Mouse (Mus musculus): ENCODE measurements around the gene Cpvl.

Gene Cpvl

GRCm38 (mm10) chr6:53929858-53930257 lies 48.6 kb downstream of the Cpvl start:
- DNase-seq, result no peak

GRCm38 (mm10) chr6:53926197-53926596 lies 52.3 kb downstream of the Cpvl start:
- no peak for DNase-seq

GRCm38 (mm10) chr6:53925192-53925591 lies 53.3 kb downstream of the Cpvl start:
- no peak for DNase-seq

- DNase-seq, result no peak
These were observed 58.4 kb downstream of the Cpvl start for GRCm38 (mm10) chr6:53920041-53920440.

GRCm38 (mm10) chr6:53917026-53917558 lies 61.4 kb downstream of the Cpvl start:
- DNase-seq, result no peak

GRCm38 (mm10) chr6:53915347-53915746 lies 63.1 kb downstream of the Cpvl start:
- DNase-seq, result no peak

GRCm38 (mm10) chr6:53913151-53913550 lies 65.3 kb downstream of the Cpvl start:
- DNase-seq, result no peak

- DNase-seq, result no peak
These were observed 66.2 kb downstream of the Cpvl start for GRCm38 (mm10) chr6:53912112-53912782.

- DNase-seq, result no peak
These were observed 68.5 kb downstream of the Cpvl start for GRCm38 (mm10) chr6:53909986-53910385.

GRCm38 (mm10) chr6:53909446-53909845 lies 69.0 kb downstream of the Cpvl start:
- DNase-seq, result no peak

- DNase-seq, result no peak
These were observed 71.6 kb downstream of the Cpvl start for GRCm38 (mm10) chr6:53906871-53907270.

- peak; percentile 13 for DNase-seq
These were observed 72.4 kb downstream of the Cpvl start for GRCm38 (mm10) chr6:53906051-53906462.

GRCm38 (mm10) chr6:53905576-53905975 lies 72.9 kb downstream of the Cpvl start:
- DNase-seq, result no peak

GRCm38 (mm10) chr6:53904703-53905395 lies 73.6 kb downstream of the Cpvl start:
- DNase-seq, result no peak

GRCm38 (mm10) chr6:53904186-53904585 lies 74.3 kb downstream of the Cpvl start:
- no peak for DNase-seq

- no peak for DNase-seq
These were observed 76.7 kb downstream of the Cpvl start for GRCm38 (mm10) chr6:53901741-53902140.

GRCm38 (mm10) chr6:53897872-53898464 lies 80.5 kb downstream of the Cpvl start:
- DNase-seq, result no peak

GRCm38 (mm10) chr6:53897126-53897525 lies 81.3 kb downstream of the Cpvl start:
- DNase-seq, result no peak

- no peak for DNase-seq
These were observed 84.7 kb downstream of the Cpvl start for GRCm38 (mm10) chr6:53893731-53894130.

GRCm38 (mm10) chr6:53891109-53891508 lies 87.4 kb downstream of the Cpvl start:
- DNase-seq, result no peak

- DNase-seq, result no peak
These were observed 93.5 kb downstream of the Cpvl start for GRCm38 (mm10) chr6:53884931-53885330.

GRCm38 (mm10) chr6:53884496-53884895 lies 94.0 kb downstream of the Cpvl start:
- no peak for DNase-seq

- DNase-seq, result no peak
These were observed 95.1 kb downstream of the Cpvl start for GRCm38 (mm10) chr6:53883405-53883804.

- DNase-seq, result no peak
These were observed 96.8 kb downstream of the Cpvl start for GRCm38 (mm10) chr6:53881623-53882022.
